Mouse (Mus musculus) forebrain, embryonic 10.5 days (tissue): ENCODE measurements around the gene Amph. TPM values are rescaled to one million over a fixed set of nuclear protein-coding genes. Genes with fewer than 3 reads are reported as not detected.
"Not testable (repeated sequence)": the region's sequence is repeated elsewhere in the genome, so short reads cannot be mapped to it uniquely, and the experiment has no call there.

Experiments used
- DNase-seq: peaks from one replicate; pipeline ENCODE4 v3.0.0-alpha.2; 2017; ENCODE audit warnings: low spot score; ENCODE audit errors: extremely low spot score
- H3K27ac ChIP-seq: fragments of 300-500 bp; sonication (generic); 2 replicates; pipeline ENCODE4 v1.5.1; 2016; ENCODE audit warnings: mild to moderate bottlenecking
- H3K27me3 ChIP-seq: fragments of 300-500 bp; sonication (generic); 2 replicates; pipeline ENCODE4 v1.6.1; 2016; ENCODE audit warnings: mild to moderate bottlenecking; ENCODE audit not compliant: poor library complexity, severe bottlenecking
- H3K36me3 ChIP-seq: fragments of 300-500 bp; sonication (generic); replicated peaks from 2 replicates; pipeline ENCODE4 v1.6.1; 2016; ENCODE audit warnings: mild to moderate bottlenecking, moderate library complexity
- H3K4me1 ChIP-seq: fragments of 300-500 bp; sonication (generic); 2 replicates; pipeline ENCODE4 v1.6.1; 2016
- H3K4me3 ChIP-seq: fragments of 300-500 bp; sonication (generic); 2 replicates; pipeline ENCODE4 v1.5.1; 2016; ENCODE audit warnings: mild to moderate bottlenecking, moderate library complexity
- H3K9me3 ChIP-seq: fragments of 300-500 bp; sonication (generic); 2 replicates; pipeline ENCODE4 v1.6.1; 2016; ENCODE audit warnings: mild to moderate bottlenecking, moderate library complexity
- WGBS: fragments of 180-500 bp; shearing (Covaris S2); methylation state at CpG from one replicate; pipeline ENCODE4 v1.1.7; 2016; 5-methylcytosine and 5-hydroxymethylcytosine counted together
- polyA plus RNA-seq: library from polyadenylated mRNA; unstranded; fragments of >200 nt; fragmentation: Nextera tagmentation; extraction: Ambion mirVana; gene quantifications from 2 replicates; pipeline ENCODE4 v1.2.1, GENCODE M21; 2016

Gene Amph
- polyA plus RNA-seq, 1 experiment from 2014 or later: 3.7 TPM

GRCm38 (mm10) chr13:19052090-19052489 is 104.1 kb downstream of the Amph start:
- H3K27me3 ChIP-seq: no peaks in the 10 kb centered on the region
- no peak for DNase-seq
- WGBS: 87% methylated on average over 1 of the region's 1 CpGs

DNA sequence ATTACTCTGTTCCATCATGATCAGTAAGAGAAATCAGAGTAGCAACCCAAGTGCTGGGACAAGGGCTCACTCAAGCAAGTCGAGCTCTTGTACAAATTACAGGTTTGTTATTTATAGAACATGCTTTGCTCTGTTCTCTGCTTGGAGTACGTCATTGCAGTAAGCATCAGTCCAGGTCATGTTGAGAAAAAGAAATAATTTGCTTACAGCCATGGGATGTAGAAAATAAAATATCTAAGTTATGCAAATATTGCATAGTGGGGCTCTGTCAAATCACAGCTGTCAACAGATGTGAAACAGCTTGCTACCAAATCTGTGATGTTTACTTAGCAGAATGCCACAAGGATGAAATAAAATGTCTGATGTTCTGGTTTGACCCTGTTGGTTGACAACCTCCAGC is 106.5 kb downstream of the Amph start:
- 77% methylated on average over 2 of the region's 2 CpGs for WGBS
- H3K36me3 ChIP-seq: no peaks in the 10 kb centered on the region
- H3K4me3 ChIP-seq: no peak overlapping the region
- no peaks in the 10 kb centered on the region for H3K27me3 ChIP-seq
- no peak for DNase-seq
- no peaks in the 10 kb centered on the region for H3K9me3 ChIP-seq
- H3K27ac ChIP-seq: no peak overlapping the region
- no peaks in the 10 kb centered on the region for H3K4me1 ChIP-seq

More at GRCm38 (mm10) chr13:19052090-19052489, 104.1 kb downstream of the Amph start:
- Histone ChIP-seq H3K27ac (no peak overlapping the region), H3K4me3 (no peak overlapping the region), H3K4me1 (no peaks in the 10 kb centered on the region), H3K36me3 (no peaks in the 10 kb centered on the region), H3K9me3 (no peaks in the 10 kb centered on the region)

GRCm38 (mm10) chr13:19072261-19072660 is 124.3 kb downstream of the Amph start:
- Histone ChIP-seq H3K27ac (no peak overlapping the region), H3K27me3 (no peaks in the 10 kb centered on the region), H3K4me1 (no peaks in the 10 kb centered on the region), H3K36me3 (no peaks in the 10 kb centered on the region), H3K9me3 (no peaks in the 10 kb centered on the region), H3K4me3 (no peak overlapping the region)
- DNase-seq: no peak

- Histone ChIP-seq H3K27me3 (no peaks in the 10 kb centered on the region), H3K4me3 (no peak overlapping the region), H3K36me3 (no peaks in the 10 kb centered on the region), H3K9me3 (no peaks in the 10 kb centered on the region), H3K4me1 (no peaks in the 10 kb centered on the region), H3K27ac (no peak overlapping the region)
- 93% methylated on average over 2 of the region's 2 CpGs for WGBS
- no peak for DNase-seq
These were observed 129.4 kb downstream of the Amph start for GRCm38 (mm10) chr13:19077427-19077826.

- DNase-seq: no peak
- H3K4me3 ChIP-seq: no peak overlapping the region
- H3K9me3 ChIP-seq: no peaks in the 10 kb centered on the region
- no peaks in the 10 kb centered on the region for H3K27me3 ChIP-seq
- no peaks in the 10 kb centered on the region for H3K4me1 ChIP-seq
- WGBS: 90% methylated on average over 4 of the region's 4 CpGs
- H3K36me3 ChIP-seq: no peaks in the 10 kb centered on the region
- no peak overlapping the region for H3K27ac ChIP-seq
These were observed 133.9 kb downstream of the Amph start for GRCm38 (mm10) chr13:19081932-19082331.

GRCm38 (mm10) chr13:19094571-19094970 is 146.6 kb downstream of the Amph start:
- Histone ChIP-seq H3K27ac (no peak overlapping the region), H3K27me3 (no peaks in the 10 kb centered on the region), H3K36me3 (no peaks in the 10 kb centered on the region), H3K4me3 (no peak overlapping the region), H3K9me3 (no peaks in the 10 kb centered on the region), H3K4me1 (no peaks in the 10 kb centered on the region)
- WGBS: 93% methylated on average over 6 of the region's 6 CpGs
- DNase-seq: no peak

- H3K27me3 ChIP-seq: no peaks in the 10 kb centered on the region
- H3K4me3 ChIP-seq: no peak overlapping the region
- H3K9me3 ChIP-seq: no peaks in the 10 kb centered on the region
- 94% methylated on average over 4 of the region's 4 CpGs for WGBS
- H3K36me3 ChIP-seq: no peaks in the 10 kb centered on the region
- DNase-seq: no peak
- H3K4me1 ChIP-seq: no peaks in the 10 kb centered on the region
- H3K27ac ChIP-seq: no peak overlapping the region
These were observed 149.1 kb downstream of the Amph start for GRCm38 (mm10) chr13:19097117-19097516.

- H3K4me3 ChIP-seq: no peak overlapping the region
- no peaks in the 10 kb centered on the region for H3K4me1 ChIP-seq
- WGBS: 91% methylated on average over 10 of the region's 10 CpGs
- H3K36me3 ChIP-seq: no peaks in the 10 kb centered on the region
- H3K27ac ChIP-seq: no peak overlapping the region
- DNase-seq: no peak
- no peaks in the 10 kb centered on the region for H3K9me3 ChIP-seq
- H3K27me3 ChIP-seq: no peaks in the 10 kb centered on the region
These were observed 153.9 kb downstream of the Amph start for GRCm38 (mm10) chr13:19101889-19102402.

GRCm38 (mm10) chr13:19106418-19106817 is 158.4 kb downstream of the Amph start:
- Histone ChIP-seq H3K4me3 (no peak overlapping the region), H3K36me3 (no peaks in the 10 kb centered on the region), H3K27me3 (no peaks in the 10 kb centered on the region), H3K27ac (no peak overlapping the region), H3K4me1 (no peaks in the 10 kb centered on the region), H3K9me3 (no peaks in the 10 kb centered on the region)
- 73% methylated on average over 5 of the region's 5 CpGs for WGBS
- DNase-seq: no peak

DNA sequence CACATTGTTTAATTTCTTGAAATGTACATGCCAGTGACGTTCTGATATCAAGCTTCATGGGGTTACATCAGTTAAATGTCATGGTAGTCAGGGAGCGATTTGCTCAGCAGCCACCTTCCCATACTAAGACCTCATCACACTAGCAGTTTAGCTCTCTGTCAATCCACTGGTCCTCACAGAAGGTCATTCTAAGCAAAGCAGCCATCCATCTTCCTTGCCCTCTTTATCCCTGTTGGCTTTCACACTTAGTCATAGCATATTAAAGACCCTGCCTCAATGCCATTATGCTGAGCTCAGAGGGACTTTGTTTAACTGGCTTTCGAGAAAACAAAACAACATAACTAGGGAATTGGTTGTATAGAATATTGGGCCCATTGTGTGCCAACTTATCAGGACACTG is 161.3 kb downstream of the Amph start:
- DNase-seq: no peak
- Histone ChIP-seq H3K36me3 (no peaks in the 10 kb centered on the region), H3K4me3 (no peak overlapping the region), H3K9me3 (no peaks in the 10 kb centered on the region), H3K4me1 (no peaks in the 10 kb centered on the region), H3K27ac (no peak overlapping the region), H3K27me3 (no peaks in the 10 kb centered on the region)
- WGBS: 83% methylated on average over 3 of the region's 3 CpGs

DNA sequence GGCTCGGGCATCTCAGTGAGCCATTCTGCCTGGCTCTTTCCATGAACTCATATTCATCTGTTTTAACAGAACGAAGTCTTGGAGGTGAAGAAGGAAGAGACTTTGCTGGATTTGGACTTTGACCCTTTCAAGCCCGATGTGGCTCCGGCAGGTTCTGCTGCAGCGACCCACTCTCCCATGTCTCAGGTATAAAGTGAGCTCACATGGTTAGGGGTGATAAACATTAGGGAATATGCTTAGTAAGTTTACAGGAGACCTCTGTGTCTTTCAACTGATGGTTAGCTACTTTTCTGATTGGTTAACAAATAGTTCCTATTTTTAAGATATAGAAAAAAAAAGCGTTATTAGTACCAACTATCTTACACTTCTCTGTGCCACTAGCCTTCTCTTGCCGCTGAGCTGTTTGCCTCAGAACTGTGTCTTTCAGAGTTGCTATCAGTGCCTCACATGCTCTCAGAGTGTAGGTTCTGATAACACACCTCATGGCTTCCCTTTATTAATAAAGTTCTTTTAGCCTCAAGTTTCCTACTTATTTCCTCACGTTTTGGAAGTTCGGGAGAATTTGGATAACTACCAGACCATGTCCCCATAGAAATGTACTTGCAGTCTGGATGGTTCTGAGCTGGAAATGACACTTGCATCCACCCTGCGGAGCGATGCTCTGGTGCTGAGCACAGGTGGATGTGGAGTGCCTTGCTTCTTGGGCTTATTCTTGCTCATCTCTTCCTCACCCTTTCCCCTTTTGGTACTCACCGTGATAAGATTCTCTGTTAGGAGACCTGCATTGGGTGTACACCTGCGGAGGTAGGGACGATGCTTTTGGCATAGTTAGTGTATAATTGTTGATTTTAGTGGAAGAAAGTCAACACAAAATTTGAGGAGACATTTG is 165.3 kb downstream of the Amph start:
- 94% methylated on average over 14 of the region's 14 CpGs for WGBS

GRCm38 (mm10) chr13:19114761-19115160 is 166.8 kb downstream of the Amph start:
- not testable (repeated sequence) for H3K4me1 ChIP-seq, H3K27me3 ChIP-seq, H3K36me3 ChIP-seq, H3K4me3 ChIP-seq, DNase-seq, H3K9me3 ChIP-seq, H3K27ac ChIP-seq
- 96% methylated on average over 9 of the region's 9 CpGs for WGBS

More for the DNA sequence above, 165.3 kb downstream of the Amph start:
- no peaks in the 10 kb centered on the region for H3K36me3 ChIP-seq
- no peaks in the 10 kb centered on the region for H3K27me3 ChIP-seq
- no peak overlapping the region for H3K27ac ChIP-seq
- no peaks in the 10 kb centered on the region for H3K4me1 ChIP-seq
- H3K9me3 ChIP-seq: no peaks in the 10 kb centered on the region
- H3K4me3 ChIP-seq: no peak overlapping the region
- no peak for DNase-seq

DNA sequence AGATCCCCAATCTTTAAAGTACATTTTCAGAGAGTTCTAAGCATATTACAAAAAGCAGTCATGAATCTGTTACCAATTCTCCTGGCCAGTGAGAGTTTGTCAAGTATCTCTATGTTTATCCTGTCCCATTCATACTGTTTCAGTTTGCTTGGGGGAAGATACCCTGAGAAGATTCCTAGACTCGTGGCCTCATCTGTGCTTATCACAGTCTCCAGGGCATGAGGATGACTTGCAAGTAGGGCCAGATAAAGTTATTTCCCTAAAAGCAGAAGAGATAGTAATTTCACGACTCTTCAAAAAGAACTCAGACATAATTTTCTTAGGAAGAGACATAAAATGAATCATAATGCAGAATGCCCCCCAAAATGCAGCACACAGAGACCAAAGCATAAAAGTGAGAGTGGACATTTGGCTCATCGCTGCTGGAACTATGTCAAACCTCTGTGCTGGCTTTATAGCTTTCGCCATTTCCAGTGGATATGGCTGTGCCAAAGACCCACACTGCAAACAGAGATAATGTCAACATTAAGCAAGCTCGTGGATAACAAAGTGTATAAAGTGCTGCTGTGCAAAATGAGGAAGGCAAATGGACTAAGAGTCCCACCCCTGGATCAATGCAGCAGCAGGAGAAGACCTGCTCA is 179.0 kb downstream of the Amph start:
- Histone ChIP-seq H3K27me3 (no peaks in the 10 kb centered on the region), H3K9me3 (no peaks in the 10 kb centered on the region), H3K27ac (no peak overlapping the region), H3K36me3 (no peaks in the 10 kb centered on the region), H3K4me1 (no peaks in the 10 kb centered on the region), H3K4me3 (no peak overlapping the region)
- 87% methylated on average over 5 of the region's 5 CpGs for WGBS
- DNase-seq: no peak
